Mouse (Mus musculus): ENCODE results near the gene Slc25a3. TPM values are rescaled to one million over a fixed set of nuclear protein-coding genes. Genes with fewer than 3 reads are reported as not detected.

Slc25a3 gene
- 100 to 1,000 TPM; 546 TPM for total RNA-seq (2021)

DNA sequence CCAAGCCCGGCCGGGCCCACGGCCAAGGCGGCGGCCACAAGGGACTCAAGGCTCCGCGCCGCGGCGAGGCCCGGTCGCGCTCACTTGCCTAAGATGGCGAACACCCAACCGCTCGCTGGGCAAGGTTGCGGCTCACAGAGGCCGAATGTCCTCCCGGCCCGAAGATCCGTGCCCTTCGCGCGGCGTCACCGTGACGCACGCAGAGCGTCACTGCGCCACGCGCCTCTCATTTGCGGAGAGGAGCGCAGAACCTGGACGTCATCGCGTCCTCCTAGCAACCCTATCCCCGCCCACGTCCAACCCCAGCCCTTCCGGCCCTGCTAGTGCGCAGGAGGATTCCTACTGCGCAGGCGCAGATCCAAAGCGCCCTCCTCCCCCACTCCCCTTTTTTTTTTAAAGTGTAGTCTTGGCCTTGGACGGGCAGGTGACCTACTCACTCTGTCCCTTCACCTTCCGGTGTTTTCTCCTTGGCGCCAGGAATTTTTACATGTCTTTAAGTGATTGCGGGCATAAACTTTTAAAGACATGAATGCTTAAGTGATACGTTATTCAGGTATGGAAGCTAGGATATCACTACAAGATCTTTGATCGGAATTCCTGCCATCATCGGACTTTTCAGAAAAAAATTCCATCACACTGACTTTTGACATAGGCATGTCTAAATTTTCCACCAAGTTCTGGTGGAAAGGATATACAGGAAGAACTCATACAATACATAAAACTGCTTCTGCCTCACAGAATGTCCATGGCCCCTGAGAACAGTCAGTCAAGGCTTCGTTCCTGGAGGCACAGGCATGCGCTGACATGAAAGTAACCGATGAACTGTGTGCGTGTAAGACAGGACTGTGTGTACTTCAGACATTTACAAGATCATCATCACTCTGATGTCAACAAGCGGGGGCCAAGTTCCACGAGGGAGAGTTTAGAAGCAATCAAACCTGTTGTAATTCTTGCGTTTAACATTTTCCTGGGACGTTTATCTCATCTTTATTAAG, at the start of gene Slc25a3:
TSS of gene Slc25a3 (minus strand) at position 232 of the 995 bp plus-strand sequence.
- peak; percentile 98 to 99 for DNase-seq (ENCODE audit: low spot score in 2 of 2)
- intact Hi-C loops (cut with DNase I) = loop anchor here (1.0 kb wide), 1 partner anchor 42 kb away; the partner anchor contains the start of genes Apaf1 and Ikbip

GRCm38 (mm10) chr10:91172329-91173100, 48.7 kb upstream of the Slc25a3 start:
- intact Hi-C loops (cut with DNase I) = no loop called here
- no peak for DNase-seq (ENCODE audit: low spot score in 2 of 2)

GRCm38 (mm10) chr10:91171455-91172328, 47.8 kb upstream of the Slc25a3 start:
- peak; percentile 93 to 96 for DNase-seq (ENCODE audit: low spot score in 2 of 2)
- intact Hi-C loops (cut with DNase I) = loop anchor here (1.0 to 2.0 kb wide), 3 partner anchors 10 to 65 kb away; partner anchors contain the start of gene Tmpo

DNA sequence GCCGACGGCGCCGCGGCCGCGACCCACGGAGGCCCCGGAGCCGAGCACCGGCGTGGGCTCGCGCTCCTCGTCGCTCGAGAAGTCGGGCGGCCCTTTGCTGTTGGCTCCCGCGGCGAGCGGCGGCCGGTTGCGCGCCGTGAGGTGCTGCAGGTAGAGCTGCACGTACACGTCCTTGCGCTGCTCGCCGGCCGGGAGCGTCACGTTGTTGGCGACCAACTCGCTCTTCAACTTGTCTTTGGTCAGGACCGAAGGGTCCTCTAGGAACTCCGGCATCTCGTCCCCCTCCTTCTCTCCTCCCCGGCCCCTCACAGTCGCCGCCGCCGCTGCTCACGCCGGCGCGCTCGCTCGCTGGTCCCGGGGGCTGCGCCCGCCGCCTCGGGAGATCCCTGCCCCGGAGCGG, 47.2 kb upstream of the Slc25a3 start:
- no peak for DNase-seq (ENCODE audit: low spot score in 2 of 2)
- intact Hi-C loops (cut with DNase I) = loop anchor here (1.0 to 2.0 kb wide), 3 partner anchors 10 to 66 kb away; partner anchors contain the start of gene Tmpo

DNA sequence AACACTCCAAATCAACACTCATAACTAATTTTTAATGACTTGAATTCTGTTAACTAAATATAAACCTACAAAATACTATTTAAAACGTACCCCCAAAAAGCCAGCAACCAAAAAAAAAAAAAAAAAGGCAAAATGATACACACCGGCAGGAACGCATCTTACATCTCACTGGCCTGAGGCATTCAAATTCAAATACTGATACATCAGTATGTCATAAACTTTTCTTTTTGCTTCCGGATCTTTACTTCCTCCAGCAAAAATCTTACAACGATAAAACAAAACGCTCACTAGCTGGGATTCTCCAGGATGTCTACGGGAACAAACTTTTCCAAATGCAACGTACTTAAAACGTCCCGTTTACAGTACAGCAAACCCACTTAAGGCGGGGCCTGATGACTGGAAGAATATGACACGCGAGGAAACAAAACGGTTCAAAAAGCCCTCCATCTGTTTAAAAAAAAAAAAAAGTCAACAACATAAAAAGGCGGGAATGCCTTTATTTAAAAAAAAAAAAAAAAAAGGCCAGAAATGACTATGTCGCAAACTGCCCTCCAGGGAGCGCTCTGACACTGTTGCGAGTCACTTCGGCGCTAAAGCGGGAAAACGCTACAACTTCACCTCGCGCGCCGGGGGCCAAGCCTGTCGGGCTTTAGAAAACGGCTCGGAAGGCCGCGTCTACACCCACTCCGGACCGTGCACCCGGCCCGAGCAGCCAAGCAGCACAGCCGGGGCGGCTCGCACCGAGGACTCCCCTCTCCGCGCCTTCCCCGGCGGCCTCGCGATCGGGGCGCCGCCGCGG, 46.5 kb upstream of the Slc25a3 start:
- DNase-seq (ENCODE audit: low spot score in 2 of 2) = peak; percentile 78 to 82
- intact Hi-C loops (cut with DNase I) = loop anchor here (2.0 kb wide), 2 partner anchors 18 to 66 kb away; no protein-coding TSS in a partner anchor

DNA sequence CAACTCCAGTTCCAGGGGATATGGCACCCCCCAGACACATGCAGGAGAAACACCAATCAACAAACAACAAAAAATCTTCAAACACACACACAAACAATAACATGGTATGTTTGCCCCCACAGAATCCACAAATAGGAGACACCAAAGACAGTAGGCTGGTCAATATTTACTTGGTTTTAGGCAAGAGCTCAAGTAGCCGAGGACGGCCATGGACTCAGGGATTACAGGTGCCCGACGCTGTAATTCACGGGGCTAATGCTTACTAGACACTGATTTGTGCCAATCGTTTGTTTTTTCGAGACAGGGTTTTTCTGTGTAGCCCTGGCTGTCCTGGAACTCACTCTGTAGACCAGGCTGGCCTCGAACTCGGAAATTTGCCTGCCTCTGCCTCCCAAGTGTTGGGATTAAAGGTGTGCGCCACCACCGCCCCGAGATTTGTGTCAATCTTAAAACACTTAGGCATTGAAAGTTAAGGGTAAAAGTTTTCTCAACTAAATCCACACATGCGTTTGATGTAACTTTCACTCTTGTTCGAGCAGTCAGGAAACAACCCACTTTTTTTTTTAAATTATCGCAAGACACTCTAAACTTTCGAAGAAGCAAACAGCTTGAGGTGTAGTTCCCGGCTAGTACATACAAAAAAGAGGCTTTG, 45.7 kb upstream of the Slc25a3 start:
- no peak for DNase-seq (ENCODE audit: low spot score in 2 of 2)
- intact Hi-C loops (cut with DNase I) = loop anchor here (2.0 kb wide), 2 partner anchors 19 to 67 kb away; no protein-coding TSS in a partner anchor

GRCm38 (mm10) chr10:91167352-91167751, 43.5 kb upstream of the Slc25a3 start:
- no peak for DNase-seq (ENCODE audit: low spot score in 2 of 2)
- intact Hi-C loops (cut with DNase I) = no loop called here

GRCm38 (mm10) chr10:91166890-91167289, 43.0 kb upstream of the Slc25a3 start:
- intact Hi-C loops (cut with DNase I) = no loop called here
- DNase-seq (ENCODE audit: low spot score in 2 of 2) = peak in 1 of 2 experiments; percentile 65

- no peak for DNase-seq (ENCODE audit: low spot score in 2 of 2)
- intact Hi-C loops (cut with DNase I) = no loop called here
Observed at GRCm38 (mm10) chr10:91165850-91166249, 42.0 kb upstream of the Slc25a3 start.

GRCm38 (mm10) chr10:91164491-91164890, 40.6 kb upstream of the Slc25a3 start:
- no peak for DNase-seq (ENCODE audit: low spot score in 2 of 2)
- intact Hi-C loops (cut with DNase I) = no loop called here

DNA sequence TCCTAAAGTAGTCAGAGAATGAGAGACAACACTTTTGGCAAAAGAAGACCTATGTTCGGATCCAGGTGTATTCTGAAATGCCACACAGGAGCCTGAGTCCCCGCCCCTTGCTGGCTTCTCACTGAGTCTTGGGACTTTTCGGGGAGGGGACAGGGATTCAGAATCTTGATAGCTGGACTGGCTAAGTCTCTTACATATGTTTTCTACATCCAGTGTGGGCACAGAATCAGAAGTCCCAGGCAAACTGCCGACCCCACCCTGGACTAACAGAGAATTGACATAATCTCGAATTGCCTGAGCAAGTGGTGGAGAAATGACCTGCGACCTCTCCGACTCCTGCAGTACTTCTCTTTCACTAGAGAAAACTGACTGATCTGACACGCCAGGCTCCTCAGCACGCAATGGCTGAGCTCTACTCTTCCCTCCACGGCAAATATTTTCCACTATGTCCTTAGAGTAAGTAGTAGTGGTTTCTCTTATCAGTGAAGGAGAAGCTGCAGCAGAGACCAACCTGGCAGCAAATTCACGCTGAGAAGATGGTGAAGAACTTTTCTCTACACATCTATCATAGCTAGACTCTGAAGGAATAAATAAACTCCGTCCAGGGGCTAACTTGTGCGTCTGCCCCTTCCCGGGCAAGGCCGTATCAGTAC, 38.8 kb upstream of the Slc25a3 start:
- no peak for DNase-seq (ENCODE audit: low spot score in 2 of 2)

GRCm38 (mm10) chr10:91162077-91162476, 38.2 kb upstream of the Slc25a3 start:
- DNase-seq (ENCODE audit: low spot score in 2 of 2) = peak in 1 of 2 experiments; percentile 41
- intact Hi-C loops (cut with DNase I) = no loop called here

More for the DNA sequence above, 38.8 kb upstream of the Slc25a3 start:
- intact Hi-C loops (cut with DNase I) = no loop called here

DNA sequence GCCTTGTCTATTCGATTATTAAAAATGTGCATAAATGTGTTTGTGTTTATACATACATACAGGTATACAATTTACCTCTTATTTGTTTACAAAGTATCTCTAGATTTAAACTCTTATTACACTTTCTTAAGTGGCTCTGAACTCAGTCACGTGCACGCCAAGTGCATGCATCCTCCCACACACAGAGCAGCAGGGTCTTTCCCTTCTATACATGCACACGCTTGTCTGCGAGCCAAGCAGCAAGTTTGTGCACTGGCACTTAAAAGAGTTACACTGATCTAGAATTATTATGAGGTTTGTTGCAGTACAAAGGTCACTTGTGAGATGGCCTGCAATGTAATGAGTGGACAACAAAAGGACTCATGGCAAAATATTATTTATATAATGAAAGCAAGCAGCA, 37.1 kb upstream of the Slc25a3 start:
- no peak for DNase-seq (ENCODE audit: low spot score in 2 of 2)
- intact Hi-C loops (cut with DNase I) = no loop called here

GRCm38 (mm10) chr10:91158442-91158841, 34.6 kb upstream of the Slc25a3 start:
- no peak for DNase-seq (ENCODE audit: low spot score in 2 of 2)
- intact Hi-C loops (cut with DNase I) = no loop called here

DNA sequence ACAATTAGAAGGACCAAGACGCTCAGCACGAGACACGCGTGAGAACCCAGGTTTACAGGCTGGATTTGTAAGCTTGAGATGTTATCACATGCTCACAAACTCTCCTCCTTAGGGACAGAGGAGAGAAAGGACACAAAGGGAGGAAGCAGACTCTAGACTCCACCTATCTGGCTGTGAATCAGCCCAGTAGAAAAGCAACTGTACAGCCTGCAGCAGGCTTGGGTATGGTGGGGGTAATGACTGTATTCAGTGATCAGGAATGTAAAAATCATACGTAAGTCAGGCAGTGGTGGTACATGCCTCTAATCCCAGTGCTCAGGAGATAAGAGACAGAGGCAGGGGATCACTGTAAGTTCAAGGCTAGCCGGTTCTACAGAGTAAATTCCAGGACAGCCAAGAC, 32.5 kb upstream of the Slc25a3 start:
- DNase-seq (ENCODE audit: low spot score in 2 of 2) = no peak
- intact Hi-C loops (cut with DNase I) = no loop called here

DNA sequence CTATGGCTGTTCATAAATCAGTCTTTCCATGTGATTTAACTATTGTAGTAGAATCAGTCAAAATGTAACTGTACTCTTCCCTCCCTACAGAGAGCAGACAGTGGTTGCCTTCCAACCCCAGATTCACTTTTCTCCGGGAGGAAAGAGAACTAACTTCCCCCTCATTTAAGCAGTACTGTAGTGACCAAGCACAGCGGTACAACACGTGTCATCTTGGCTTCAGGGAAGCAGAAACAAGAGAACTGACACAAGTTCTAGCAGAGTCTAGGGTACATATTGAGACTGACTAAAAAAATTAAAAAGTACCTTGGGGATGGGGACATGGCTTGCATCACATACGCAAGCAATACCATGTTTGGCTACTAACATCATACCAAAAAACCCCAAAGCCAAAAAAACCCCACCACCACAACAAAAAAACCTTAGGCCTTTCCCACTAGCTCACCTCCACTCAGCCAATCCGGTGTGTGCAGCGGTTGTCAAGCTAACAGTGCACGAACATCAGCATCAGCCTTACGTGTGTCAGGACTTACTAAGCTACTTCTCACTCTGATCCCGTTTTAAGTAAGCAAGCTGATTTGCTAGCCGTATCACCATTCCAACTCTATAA, 30.1 kb upstream of the Slc25a3 start:
- no peak for DNase-seq (ENCODE audit: low spot score in 2 of 2)
- intact Hi-C loops (cut with DNase I) = no loop called here

GRCm38 (mm10) chr10:91145413-91145812, 21.6 kb upstream of the Slc25a3 start:
- DNase-seq (ENCODE audit: low spot score in 2 of 2) = no peak
- intact Hi-C loops (cut with DNase I) = no loop called here
